Mouse (Mus musculus) right cerebral cortex, postnatal 25 days (tissue): Measurements from ENCODE around the gene Scaf11.
"Not testable (repeated sequence)": the region's sequence is repeated elsewhere in the genome, so short reads cannot be mapped to it uniquely, and the experiment has no call there.

ENCODE experiments used
- DNase-seq: peaks from one replicate; pipeline ENCODE4 v3.0.0; 2022

Gene Scaf11

DNA sequence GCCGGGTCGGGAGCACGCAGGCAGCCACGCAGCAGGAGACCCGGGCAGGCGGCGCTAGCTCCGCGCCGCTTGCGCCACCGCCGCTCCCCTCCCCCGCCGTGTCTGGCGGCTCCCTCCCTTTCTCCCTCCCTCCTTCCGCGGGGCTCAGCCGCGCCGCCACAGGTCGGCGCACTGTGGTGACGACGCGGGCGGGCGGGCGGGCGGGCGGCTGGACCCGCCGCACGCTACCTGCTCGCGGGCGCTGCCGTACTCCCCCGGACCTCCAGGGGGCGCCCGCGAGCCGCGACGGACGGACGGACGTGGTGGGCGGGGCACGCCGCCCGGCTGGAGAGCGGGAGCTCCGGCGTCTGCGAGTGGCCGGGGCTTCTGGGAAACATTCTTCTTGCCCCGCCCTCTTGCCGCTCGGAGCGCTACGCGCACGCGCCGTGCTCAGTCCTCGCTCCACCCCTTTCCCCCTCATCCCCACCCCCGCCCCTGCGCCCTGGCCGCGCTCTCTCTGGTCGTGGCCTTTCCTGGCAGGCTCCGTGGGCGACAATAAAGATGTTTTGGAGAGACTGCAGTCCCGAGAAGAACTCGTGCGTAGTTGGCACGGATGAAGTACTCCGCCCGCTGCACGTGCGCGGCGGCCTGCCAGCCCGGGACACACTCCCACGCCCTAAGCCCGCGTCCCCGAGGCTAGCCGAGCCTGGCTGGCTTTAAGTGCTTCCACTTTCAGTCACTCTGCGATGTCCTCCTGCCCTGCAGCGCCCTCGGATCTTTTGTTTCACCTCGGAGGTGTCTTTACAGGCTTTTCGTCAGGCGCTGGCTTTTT, at the start of gene Scaf11:
TSS of gene Scaf11 (minus strand) at position 114 of the 811 bp plus-strand sequence.
- DNase-seq = peak; percentile 95

DNA sequence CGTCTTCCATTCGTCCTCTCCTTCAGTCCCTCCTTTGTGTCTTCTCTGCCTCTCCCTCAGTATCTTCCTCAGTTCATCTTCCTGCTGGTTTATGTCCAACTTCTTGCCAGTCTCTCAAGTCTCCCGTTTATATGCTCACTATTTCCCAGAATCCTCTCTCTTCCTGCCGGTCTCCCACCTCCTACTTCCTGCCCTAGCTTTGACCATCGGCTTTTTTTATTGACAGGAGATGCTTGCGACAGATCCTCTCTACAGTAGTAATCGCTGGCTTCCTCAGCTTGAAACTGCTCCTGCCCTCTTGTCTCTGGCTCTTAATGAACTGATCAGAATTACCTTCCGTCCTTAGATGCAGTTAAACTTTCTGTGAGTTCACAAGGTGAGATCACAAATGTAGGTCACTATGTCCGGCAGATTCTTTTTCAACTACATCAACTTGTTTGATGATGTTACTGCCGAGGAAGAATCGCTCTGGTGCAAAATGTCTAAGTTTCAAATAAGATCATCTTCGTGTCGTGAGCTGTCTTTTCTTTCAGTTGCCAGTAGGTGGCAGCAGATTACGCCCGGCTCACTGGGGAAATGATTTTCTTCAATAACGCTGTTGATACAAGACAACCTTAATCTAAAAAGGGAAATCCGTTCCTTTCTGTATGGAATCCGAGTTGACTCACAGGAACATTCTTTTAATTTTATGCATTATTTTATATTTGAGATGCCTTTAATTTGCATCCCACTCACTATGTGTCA, 46.6 kb upstream of the Scaf11 start:
- peak; percentile 19 for DNase-seq

GRCm38 (mm10) chr15:96497646-96498045, 37.0 kb upstream of the Scaf11 start:
- DNase-seq = no peak

DNA sequence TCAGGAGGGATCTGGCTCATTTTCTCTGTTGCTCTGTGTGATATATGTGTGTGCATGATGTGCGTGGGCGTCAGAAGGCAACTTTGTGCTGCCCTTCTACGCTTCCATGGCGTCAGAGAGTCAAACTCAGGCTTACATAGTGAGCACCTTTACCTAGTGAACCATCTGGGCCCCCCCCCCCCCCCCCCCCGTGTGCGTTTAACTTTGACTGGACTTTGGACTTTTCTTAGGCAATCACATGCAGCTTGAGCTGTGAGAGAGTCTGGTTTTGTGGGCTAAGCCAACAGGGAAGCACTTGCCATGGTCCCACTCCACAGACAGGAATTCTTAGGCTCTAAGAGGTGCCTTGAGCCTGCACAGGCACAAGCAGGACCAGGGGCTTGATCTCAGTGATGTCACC, 33.6 kb upstream of the Scaf11 start:
- no peak for DNase-seq

GRCm38 (mm10) chr15:96493573-96493972, 32.9 kb upstream of the Scaf11 start:
- DNase-seq = no peak

DNA sequence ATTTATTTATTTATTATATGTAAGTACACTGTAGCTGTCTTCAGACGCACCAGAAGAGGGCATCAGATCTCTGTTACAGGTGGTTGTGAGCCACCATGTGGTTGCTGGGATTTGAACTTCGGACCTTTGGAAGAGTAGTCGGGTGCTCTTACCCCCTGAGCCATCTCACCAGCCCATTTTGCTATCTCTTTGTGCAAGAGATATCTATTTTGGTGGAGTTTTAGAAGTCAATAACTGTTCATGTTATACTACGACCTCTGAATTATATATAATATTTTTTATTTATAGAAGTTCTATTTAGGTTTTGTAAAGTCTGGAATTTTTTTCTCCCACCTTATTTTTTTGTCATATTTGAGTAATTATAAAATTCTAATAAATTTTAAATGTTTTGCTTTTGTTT, 32.3 kb upstream of the Scaf11 start:
- DNase-seq = not testable (repeated sequence)

DNA sequence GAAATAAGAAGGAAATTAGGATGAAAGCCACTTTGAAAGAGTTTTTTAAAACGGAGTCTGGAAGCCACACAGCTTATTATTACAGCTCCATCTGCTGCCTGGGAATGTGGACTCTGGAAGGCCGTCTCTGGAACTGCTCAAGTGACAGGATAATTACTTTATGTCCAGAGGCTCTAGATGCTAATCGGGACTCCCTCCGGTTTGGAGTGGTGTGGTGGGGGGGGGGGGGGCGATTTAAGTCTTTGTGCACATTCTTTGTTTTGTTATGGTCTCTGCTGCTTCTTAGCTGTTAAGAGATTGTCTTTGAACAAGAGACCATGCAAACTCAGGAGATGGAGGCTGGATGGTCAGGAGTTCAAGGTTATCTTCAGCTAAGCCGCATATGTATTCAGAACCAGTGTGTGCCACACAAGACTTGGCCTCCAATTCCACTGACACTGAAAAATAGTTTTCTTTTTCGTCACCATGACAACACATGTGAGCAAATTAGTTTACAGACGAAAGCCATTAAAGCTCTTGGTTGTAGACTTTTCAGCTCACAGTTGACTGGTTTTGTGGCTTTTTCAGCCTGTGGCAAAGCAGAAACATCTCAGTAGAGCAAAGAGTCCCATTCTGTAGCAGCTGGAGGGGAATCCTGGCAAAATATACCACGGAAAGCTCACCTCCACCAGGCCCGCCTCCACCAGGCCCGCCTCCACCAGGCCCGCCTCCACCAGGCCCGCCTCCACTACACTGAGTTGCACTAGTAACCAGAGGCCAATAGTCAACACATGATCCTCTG, 31.4 kb upstream of the Scaf11 start:
- no peak for DNase-seq

GRCm38 (mm10) chr15:96491421-96491820, 30.8 kb upstream of the Scaf11 start:
- DNase-seq = no peak

DNA sequence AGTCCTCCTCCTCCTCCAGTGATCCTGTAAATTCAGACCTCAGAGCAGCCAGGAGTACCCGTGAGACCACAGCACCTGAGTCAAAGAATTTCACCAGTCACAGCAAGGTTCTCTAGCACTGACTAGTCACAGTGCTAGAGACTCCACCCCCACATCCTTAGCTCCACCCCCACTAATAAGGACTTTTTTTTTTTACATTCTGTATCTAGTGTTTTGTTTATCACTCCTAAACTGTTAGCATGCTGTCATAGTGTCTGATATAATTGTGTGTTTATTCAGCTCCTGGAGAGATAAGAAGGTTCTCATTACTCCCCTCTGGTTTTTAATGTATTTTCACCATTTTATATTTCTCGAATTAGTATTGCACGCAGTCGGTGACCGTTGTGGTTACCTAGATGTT, 29.5 kb upstream of the Scaf11 start:
- no peak for DNase-seq

- DNase-seq = no peak
Measured at GRCm38 (mm10) chr15:96488941-96489786, 28.5 kb upstream of the Scaf11 start.

DNA sequence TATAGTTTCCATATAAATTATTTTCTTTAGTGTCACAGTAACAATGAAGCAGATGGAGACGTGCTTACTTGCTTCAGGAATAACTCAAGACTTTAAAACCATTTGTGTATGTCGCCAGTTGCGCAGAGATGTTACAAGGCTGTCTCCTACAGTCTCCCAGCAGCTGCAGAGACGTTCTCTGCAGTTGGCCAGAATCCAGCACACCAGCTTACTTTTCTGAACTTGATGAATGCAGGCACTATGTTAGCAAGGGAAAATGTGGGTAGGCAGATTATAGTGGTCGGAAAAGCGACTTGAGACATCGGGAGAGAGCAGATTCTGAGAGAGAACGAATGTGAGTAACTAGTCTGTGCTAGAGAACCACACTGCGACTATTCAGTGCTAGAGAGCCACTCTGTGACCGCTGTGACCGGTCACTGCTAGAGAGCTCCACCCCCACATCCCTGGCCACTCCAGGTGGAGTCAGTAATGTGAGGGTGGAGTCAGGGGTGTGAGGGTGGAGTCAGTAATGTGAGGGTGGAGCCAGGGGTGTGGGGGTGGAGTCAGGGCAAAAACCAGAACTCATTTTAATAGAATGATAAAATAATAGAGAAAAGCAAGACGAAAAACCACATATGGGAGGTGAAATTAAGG, 26.5 kb upstream of the Scaf11 start:
- no peak for DNase-seq

DNA sequence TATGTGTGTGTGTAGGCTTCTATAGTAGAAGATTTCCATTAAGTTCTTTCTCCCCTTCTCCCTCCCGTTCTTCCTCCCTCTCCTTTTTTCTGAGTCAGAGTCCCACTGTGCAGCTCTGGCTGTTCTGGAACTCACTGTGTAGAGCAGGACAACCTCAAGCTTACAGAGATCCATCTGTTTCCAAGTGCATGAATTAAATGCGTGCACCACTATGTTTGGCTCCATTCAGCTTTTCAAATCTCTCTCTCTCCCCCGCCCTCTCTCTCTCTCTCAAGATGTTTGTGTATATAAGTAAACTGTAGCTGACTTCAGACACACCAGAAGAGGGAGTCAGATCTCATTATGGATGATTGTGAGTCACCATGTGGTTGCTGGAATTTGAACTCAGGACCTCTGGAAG, 20.2 kb upstream of the Scaf11 start:
- DNase-seq = no peak

DNA sequence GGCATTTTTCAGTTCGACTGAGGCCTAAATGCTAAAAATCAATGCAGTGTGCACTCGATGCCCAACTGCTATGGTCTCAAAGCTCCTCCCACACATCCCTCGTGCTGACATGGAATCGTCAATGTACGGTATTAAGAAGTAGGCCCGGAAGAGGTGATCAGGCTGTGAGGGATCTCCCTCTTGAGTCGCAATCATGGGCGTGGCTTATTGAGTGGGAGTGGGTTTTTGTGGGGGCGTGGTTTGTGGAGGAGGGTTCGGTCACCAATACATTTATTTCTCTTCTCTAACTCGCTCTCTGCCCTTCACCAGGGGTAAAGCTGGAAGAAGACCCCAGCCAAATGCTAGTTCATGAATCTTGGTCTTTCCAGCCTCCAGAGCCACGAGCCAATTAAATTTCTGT, 17.4 kb upstream of the Scaf11 start:
- DNase-seq = no peak

DNA sequence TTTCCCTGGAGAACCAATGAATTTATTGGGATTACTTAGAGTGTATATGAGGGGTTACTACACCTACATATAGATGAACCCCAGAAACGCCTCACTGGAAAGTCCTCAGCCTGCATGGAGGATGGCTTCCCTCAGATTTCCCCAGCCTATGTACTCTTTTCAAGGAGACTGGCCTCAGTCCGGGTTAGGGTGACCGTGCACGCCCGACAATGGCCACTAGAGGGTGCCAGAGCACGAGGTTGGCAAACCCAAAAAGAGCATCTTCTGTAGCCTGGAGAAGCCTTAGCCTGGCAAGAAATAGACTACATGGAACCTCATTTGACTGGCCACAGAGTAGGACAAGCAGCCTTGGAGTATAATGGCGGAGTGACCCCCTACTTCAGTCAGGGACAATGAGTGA, 15.7 kb upstream of the Scaf11 start:
- DNase-seq = peak; percentile 76

DNA sequence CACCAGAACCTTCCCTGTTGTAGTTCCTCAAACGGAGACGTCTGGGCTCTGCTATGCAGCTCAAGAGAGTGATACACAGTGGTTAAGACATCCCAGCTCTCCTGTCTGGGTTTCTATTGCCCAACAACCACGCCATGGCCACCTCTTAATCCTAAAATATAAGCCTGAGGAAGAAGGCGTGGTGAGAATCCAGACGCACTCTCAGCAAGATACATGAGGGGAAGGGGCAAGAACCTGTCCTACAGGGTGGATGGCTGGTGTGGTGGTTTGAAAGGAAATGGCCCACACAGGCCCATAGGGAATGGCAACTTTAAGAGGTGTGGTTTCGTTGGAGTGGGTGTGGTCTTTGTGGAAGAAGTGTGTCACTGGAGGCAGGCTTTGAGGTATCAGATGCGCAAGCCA, 14.9 kb upstream of the Scaf11 start:
- no peak for DNase-seq

DNA sequence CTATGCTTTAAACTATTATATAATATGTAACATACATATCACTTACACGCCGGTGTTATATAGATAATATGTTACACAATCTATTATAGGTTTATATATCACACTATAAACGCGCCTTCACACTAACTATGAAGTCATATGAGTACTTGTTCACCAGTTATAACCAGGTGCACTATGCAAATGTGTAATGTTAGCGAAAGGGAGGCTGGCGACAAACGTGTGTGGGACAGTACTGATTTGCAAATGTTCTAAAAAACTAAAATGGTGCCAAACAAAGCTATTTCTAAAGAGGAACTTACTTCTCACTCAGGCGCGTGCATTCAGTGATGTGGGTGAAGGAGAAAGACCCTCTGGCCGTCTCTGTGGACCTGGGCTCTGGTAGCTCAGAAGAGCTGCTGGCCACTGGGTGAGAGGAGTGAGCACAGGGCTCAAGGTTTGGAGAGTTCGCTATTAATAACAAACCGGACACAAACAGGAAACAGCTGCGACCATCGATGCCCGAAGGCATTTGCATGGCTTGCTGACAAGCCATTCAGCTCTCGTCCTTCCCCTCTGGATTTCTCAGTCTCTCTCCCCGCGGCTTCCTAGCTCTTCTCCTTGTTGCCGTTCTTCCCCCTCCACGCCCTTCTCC, 13.8 kb upstream of the Scaf11 start:
- DNase-seq = no peak

- no peak for DNase-seq
Measured at GRCm38 (mm10) chr15:96473920-96474319, 13.3 kb upstream of the Scaf11 start.

DNA sequence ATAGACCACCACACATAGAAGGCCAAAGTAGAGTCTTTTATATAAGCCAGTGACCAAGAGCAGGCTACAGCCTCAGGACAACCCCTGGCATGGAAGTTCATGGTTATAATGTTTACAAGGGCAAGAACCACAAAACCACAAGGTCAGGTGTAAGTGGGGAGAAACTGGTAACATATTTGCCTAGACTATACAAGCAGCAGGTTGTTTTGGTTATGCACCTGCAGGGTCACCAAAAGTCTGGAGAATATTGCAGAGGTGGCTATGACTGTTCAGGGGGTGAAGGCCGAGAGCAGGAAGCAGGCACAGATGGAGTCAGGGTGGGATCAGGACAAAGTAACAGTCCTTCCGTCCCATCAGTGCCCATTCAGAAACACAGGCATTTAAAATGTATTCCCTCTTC, 7.7 kb upstream of the Scaf11 start:
- no peak for DNase-seq

DNA sequence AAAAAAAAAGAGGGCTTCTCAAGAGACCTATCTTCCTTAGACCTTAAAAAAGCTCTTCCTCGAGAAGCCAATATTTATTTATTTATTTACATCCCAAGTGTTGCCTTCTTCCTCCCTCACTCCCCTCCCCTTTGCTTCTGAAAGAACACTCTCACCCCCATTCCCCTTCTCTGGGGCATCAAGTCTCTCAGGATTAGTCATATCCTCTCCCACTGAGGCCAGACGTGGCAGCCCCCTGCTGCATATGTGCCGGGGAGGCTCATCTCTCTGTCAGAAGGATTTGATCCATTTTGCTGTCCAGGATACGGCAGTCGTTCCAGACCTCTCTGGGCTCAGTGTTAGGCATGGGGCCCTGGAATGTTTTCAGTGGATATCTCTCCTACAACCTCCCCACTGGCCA, 7.2 kb upstream of the Scaf11 start:
- no peak for DNase-seq

GRCm38 (mm10) chr15:96466362-96466903, 5.8 kb upstream of the Scaf11 start:
- no peak for DNase-seq

DNA sequence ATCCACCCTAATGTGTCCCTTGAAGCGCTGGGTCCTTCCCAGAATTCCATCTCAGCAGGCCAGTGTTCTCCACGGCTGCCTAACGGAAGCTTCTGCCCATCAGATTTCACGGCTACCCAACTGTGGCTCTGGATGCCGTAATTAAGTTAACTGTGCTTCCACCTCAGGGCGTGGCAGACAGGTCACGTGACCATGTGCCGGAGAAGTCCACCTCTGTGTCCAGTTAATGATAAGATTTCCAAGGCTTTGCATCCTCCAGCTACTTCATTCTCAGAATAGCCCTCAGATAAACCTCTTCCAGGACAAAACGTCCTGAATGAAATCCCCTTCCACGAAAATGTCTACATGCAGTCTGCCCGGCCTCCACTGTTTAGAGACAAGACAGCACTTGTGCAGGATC, 4.4 kb upstream of the Scaf11 start:
- no peak for DNase-seq
